Mouse (Mus musculus): ENCODE measurements around the gene Gm18596. TPM values are rescaled to one million over a fixed set of nuclear protein-coding genes. Genes with fewer than 3 reads are reported as not detected.

The Gm18596 gene
- not detected for polyA plus RNA-seq (2014; fragmentation: Illumina TruSeq; extraction: RNeasy Lipid Tissue Mini Kit (QIAGEN cat#74804); ENCODE audit: low read depth, low replicate concordance)

DNA sequence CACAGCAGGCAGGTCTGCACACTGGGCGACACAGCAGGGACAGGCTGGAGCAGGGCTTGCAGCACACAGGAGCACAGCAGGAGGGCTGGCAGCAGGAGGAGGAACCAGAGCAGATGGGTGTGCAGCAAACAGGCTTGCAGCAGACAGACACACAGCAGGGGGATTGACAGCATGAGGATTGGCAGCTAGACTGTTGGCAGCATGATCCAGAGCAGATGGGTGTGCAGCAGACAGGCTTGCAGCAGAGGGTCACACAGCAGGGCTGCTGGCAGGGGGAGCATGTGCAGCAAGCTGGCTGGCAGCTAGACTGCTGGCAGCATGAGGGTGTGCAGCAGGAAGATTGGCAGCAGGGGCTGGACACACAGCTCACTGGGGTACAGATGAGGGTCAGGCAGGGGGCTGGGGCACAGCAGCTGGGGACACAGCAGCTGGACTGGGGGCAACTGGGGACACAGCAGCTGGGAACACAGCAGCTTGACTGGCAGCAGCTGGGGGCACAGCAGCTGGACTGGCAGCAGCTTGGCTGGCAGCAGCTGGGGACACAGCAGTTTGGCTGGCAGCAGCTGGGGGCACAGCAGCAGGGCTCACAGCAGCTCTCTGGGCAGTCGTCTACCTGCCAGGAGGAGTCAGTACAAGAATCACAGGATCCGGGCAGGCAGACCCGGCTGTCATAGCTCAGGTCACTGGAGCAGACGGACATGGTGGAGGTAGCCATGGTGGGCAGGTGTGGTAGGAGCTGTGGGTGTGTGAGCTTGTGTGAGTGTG is at the start of gene Gm18596:
Gene Gm18596, minus strand, starts transcription at position 715 of the 765 bp plus-strand sequence.

DNA sequence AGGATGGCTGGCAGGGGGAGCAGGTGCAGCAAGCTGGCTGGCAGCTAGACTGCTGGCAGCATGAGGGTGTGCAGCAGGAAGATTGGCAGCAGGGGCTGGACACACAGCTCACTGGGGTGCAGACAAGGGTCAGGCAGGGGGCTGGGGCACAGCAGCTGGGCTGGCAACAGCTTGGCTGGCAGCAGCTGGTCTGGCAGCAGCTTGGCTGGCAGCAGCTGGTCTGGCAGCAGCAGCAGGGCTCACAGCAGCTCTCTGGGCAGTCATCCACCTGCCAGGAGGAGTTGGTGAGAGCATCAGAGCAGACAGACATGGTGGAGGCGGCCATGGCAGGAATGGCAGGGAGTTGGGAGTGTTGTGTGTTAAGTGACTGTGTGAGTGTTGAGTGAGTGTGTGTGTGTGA is 45.4 kb upstream of the Gm18596 start, which contains the start of gene Gm7137:
Gene Gm7137, minus strand, starts transcription at position 325 of the 400 bp plus-strand sequence.

DNA sequence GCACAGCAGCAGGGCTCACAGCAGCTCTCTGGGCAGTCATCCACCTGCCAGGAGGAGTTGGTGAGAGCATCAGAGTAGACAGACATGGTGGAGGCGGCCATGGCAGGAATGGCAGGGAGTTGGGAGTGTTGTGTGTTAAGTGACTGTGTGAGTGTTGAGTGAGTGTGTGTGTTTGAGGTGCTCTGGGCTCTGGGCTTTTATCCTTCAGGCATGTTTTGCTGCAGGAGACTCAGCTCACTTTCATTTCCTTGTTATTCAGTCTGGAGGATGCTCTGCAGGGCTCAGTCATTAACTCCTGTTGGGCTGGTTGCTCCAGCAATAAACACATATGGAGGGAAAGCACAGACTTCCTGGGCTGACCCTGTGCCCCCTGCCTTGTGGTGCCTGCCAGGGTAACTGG is 40.0 kb upstream of the Gm18596 start, which contains the start of gene Gm3250:
Gene Gm3250, minus strand, starts transcription at position 101 of the 400 bp plus-strand sequence.

GRCm38 (mm10) chr10:77776844-77777243 is 34.4 kb upstream of the Gm18596 start, which contains the start of gene Gm7138:
TSS of gene Gm7138 (minus strand) at chr10:77776944.

GRCm38 (mm10) chr10:77771225-77771624 is 28.8 kb upstream of the Gm18596 start, which contains the start of gene Gm3238:
TSS of gene Gm3238 (minus strand) at chr10:77771325.

GRCm38 (mm10) chr10:77759582-77759981 is 17.1 kb upstream of the Gm18596 start, which contains the start of gene Gm3233:
TSS of gene Gm3233 (minus strand) at chr10:77759682.

DNA sequence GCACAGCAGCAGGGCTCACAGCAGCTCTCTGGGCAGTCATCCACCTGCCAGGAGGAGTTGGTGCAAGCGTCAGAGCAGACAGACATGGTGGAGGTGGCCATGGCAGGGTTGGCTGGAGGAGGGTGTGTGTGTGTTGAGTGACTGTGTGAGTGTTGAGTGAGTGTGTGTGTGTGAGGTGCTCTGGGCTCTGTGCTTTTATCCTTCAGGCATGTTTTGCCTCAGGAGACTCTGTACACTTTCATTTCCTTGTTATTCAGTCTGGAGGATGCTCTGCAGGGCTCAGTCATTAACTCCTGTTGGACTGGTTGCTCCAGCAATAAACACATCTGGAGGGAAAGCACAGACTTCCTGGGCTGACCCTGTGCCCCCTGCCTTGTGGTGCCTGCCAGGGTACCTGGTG is 8.8 kb upstream of the Gm18596 start, which contains the start of gene Gm9736:
Gene Gm9736, minus strand, starts transcription at position 101 of the 400 bp plus-strand sequence.

GRCm38 (mm10) chr10:77726186-77726585 is 16.3 kb downstream of the Gm18596 start, which contains the start of gene Gm10100:
TSS of gene Gm10100 (plus strand) at chr10:77726486.

GRCm38 (mm10) chr10:77720299-77720698 is 22.1 kb downstream of the Gm18596 start, which contains the start of gene Krtap12-1:
TSS of gene Krtap12-1 (plus strand) at chr10:77720599.

GRCm38 (mm10) chr10:77715507-77715906 is 26.9 kb downstream of the Gm18596 start, which contains the start of gene Gm10142:
TSS of gene Gm10142 (plus strand) at chr10:77715807.

GRCm38 (mm10) chr10:77711157-77711556 is 31.3 kb downstream of the Gm18596 start, which contains the start of gene Gm10024:
TSS of gene Gm10024 (plus strand) at chr10:77711457.

DNA sequence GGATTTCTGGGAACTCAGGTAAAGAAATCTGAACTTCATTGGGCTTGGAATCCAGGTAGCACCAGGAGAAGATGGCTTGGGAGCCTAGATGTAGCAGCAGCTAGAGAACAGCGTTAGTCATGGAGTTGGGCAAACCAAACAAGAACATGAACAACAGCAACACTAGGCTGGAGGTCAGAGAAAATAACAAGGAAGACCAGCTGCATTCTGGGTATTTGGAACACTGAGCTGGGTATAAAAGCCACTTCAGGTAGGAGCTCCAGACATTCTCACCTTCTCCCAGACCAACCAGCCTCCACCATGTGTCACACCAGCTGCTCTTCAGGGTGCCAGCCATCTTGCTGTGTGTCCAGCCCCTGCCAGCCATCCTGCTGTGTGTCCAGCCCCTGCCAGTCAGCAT is 36.1 kb downstream of the Gm18596 start, which contains the start of gene Gm10272:
Gene Gm10272, plus strand, starts transcription at position 301 of the 400 bp plus-strand sequence.

DNA sequence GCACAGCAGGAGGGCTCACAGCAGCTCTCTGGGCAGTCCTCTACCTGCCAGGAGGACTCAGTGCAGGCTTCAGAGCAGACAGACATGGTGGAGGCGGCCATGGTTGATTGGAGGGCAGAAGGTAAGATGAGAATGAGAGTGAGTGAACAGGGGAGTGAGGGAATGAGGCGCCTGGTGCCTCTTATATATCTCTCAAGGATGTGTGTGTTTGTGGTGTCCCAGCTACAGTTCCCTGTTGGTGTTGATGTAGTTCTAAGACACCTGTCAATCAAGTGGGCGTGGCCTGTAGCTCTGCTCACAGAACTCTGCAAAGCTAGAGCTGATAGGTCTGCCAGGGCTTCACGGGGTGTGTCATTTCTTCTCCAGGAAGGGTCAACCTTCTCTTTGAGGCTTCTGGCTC is 45.3 kb downstream of the Gm18596 start, which contains the start of gene Gm9508:
Gene Gm9508, minus strand, starts transcription at position 101 of the 400 bp plus-strand sequence.

Other genes with a start within 250 kb of the Gm18596 start
- 18.3 TPM for gene Fam207a, start 226.9 kb downstream of the Gm18596 start, polyA plus RNA-seq (2014; fragmentation: Illumina TruSeq; extraction: RNeasy Lipid Tissue Mini Kit (QIAGEN cat#74804); ENCODE audit: low read depth, low replicate concordance)
- 21.2 TPM for gene Itgb2, start 212.4 kb downstream of the Gm18596 start, polyA plus RNA-seq (2014; fragmentation: Illumina TruSeq; extraction: RNeasy Lipid Tissue Mini Kit (QIAGEN cat#74804); ENCODE audit: low read depth, low replicate concordance)
- 176 TPM for gene Pttg1ip, start 160.9 kb downstream of the Gm18596 start, polyA plus RNA-seq (2014; fragmentation: Illumina TruSeq; extraction: RNeasy Lipid Tissue Mini Kit (QIAGEN cat#74804); ENCODE audit: low read depth, low replicate concordance)
- gene Sumo3, start 136.5 kb downstream of the Gm18596 start, polyA plus RNA-seq (2014; fragmentation: Illumina TruSeq; extraction: RNeasy Lipid Tissue Mini Kit (QIAGEN cat#74804); ENCODE audit: low read depth, low replicate concordance), result 138 TPM
- 3.7 TPM for gene Gm49325, start 136.4 kb downstream of the Gm18596 start, polyA plus RNA-seq (2014; fragmentation: Illumina TruSeq; extraction: RNeasy Lipid Tissue Mini Kit (QIAGEN cat#74804); ENCODE audit: low read depth, low replicate concordance)
- 41.8 TPM for gene Ube2g2, start 120.4 kb downstream of the Gm18596 start, polyA plus RNA-seq (2014; fragmentation: Illumina TruSeq; extraction: RNeasy Lipid Tissue Mini Kit (QIAGEN cat#74804); ENCODE audit: low read depth, low replicate concordance)
- 0.27 TPM for gene Tspear, start 56.1 kb downstream of the Gm18596 start, polyA plus RNA-seq (2014; fragmentation: Illumina TruSeq; extraction: RNeasy Lipid Tissue Mini Kit (QIAGEN cat#74804); ENCODE audit: low read depth, low replicate concordance)
- not detected for gene Gm19402, start 51.9 kb downstream of the Gm18596 start, polyA plus RNA-seq (2014; fragmentation: Illumina TruSeq; extraction: RNeasy Lipid Tissue Mini Kit (QIAGEN cat#74804); ENCODE audit: low read depth, low replicate concordance)
- gene Gm9508, start 45.4 kb downstream of the Gm18596 start, polyA plus RNA-seq (2014; fragmentation: Illumina TruSeq; extraction: RNeasy Lipid Tissue Mini Kit (QIAGEN cat#74804); ENCODE audit: low read depth, low replicate concordance), result not detected
- not detected for gene Gm10272, start 36.0 kb downstream of the Gm18596 start, polyA plus RNA-seq (2014; fragmentation: Illumina TruSeq; extraction: RNeasy Lipid Tissue Mini Kit (QIAGEN cat#74804); ENCODE audit: low read depth, low replicate concordance)
- gene Gm10024, start 31.2 kb downstream of the Gm18596 start, polyA plus RNA-seq (2014; fragmentation: Illumina TruSeq; extraction: RNeasy Lipid Tissue Mini Kit (QIAGEN cat#74804); ENCODE audit: low read depth, low replicate concordance), result not detected
- not detected for gene Gm10142, start 26.8 kb downstream of the Gm18596 start, polyA plus RNA-seq (2014; fragmentation: Illumina TruSeq; extraction: RNeasy Lipid Tissue Mini Kit (QIAGEN cat#74804); ENCODE audit: low read depth, low replicate concordance)
- not detected for gene Krtap12-1, start 22.0 kb downstream of the Gm18596 start, polyA plus RNA-seq (2014; fragmentation: Illumina TruSeq; extraction: RNeasy Lipid Tissue Mini Kit (QIAGEN cat#74804); ENCODE audit: low read depth, low replicate concordance)
- not detected for gene Gm10100, start 16.2 kb downstream of the Gm18596 start, polyA plus RNA-seq (2014; fragmentation: Illumina TruSeq; extraction: RNeasy Lipid Tissue Mini Kit (QIAGEN cat#74804); ENCODE audit: low read depth, low replicate concordance)
- gene Gm9736, start 8.7 kb upstream of the Gm18596 start, polyA plus RNA-seq (2014; fragmentation: Illumina TruSeq; extraction: RNeasy Lipid Tissue Mini Kit (QIAGEN cat#74804); ENCODE audit: low read depth, low replicate concordance), result not detected
- not detected for gene Gm3233, start 17.0 kb upstream of the Gm18596 start, polyA plus RNA-seq (2014; fragmentation: Illumina TruSeq; extraction: RNeasy Lipid Tissue Mini Kit (QIAGEN cat#74804); ENCODE audit: low read depth, low replicate concordance)
- not detected for gene Gm3238, start 28.7 kb upstream of the Gm18596 start, polyA plus RNA-seq (2014; fragmentation: Illumina TruSeq; extraction: RNeasy Lipid Tissue Mini Kit (QIAGEN cat#74804); ENCODE audit: low read depth, low replicate concordance)
- gene Gm7138, start 34.3 kb upstream of the Gm18596 start, polyA plus RNA-seq (2014; fragmentation: Illumina TruSeq; extraction: RNeasy Lipid Tissue Mini Kit (QIAGEN cat#74804); ENCODE audit: low read depth, low replicate concordance), result not detected
- not detected for gene Gm3250, start 39.9 kb upstream of the Gm18596 start, polyA plus RNA-seq (2014; fragmentation: Illumina TruSeq; extraction: RNeasy Lipid Tissue Mini Kit (QIAGEN cat#74804); ENCODE audit: low read depth, low replicate concordance)
- not detected for gene Gm7137, start 45.6 kb upstream of the Gm18596 start, polyA plus RNA-seq (2014; fragmentation: Illumina TruSeq; extraction: RNeasy Lipid Tissue Mini Kit (QIAGEN cat#74804); ENCODE audit: low read depth, low replicate concordance)
- not detected for gene Gm9639, start 52.4 kb upstream of the Gm18596 start, polyA plus RNA-seq (2014; fragmentation: Illumina TruSeq; extraction: RNeasy Lipid Tissue Mini Kit (QIAGEN cat#74804); ENCODE audit: low read depth, low replicate concordance)
- not detected for gene Gm19668, start 56.5 kb upstream of the Gm18596 start, polyA plus RNA-seq (2014; fragmentation: Illumina TruSeq; extraction: RNeasy Lipid Tissue Mini Kit (QIAGEN cat#74804); ENCODE audit: low read depth, low replicate concordance)
- gene Gm9507, start 69.2 kb upstream of the Gm18596 start, polyA plus RNA-seq (2014; fragmentation: Illumina TruSeq; extraction: RNeasy Lipid Tissue Mini Kit (QIAGEN cat#74804); ENCODE audit: low read depth, low replicate concordance), result not detected
- gene Gm2696, start 72.0 kb upstream of the Gm18596 start, polyA plus RNA-seq (2014; fragmentation: Illumina TruSeq; extraction: RNeasy Lipid Tissue Mini Kit (QIAGEN cat#74804); ENCODE audit: low read depth, low replicate concordance), result not detected
- not detected for gene Krtap10-4, start 84.5 kb upstream of the Gm18596 start, polyA plus RNA-seq (2014; fragmentation: Illumina TruSeq; extraction: RNeasy Lipid Tissue Mini Kit (QIAGEN cat#74804); ENCODE audit: low read depth, low replicate concordance)
- gene Krtap10-10, start 93.3 kb upstream of the Gm18596 start, polyA plus RNA-seq (2014; fragmentation: Illumina TruSeq; extraction: RNeasy Lipid Tissue Mini Kit (QIAGEN cat#74804); ENCODE audit: low read depth, low replicate concordance), result not detected
- not detected for gene Gm36176, start 104.2 kb upstream of the Gm18596 start, polyA plus RNA-seq (2014; fragmentation: Illumina TruSeq; extraction: RNeasy Lipid Tissue Mini Kit (QIAGEN cat#74804); ENCODE audit: low read depth, low replicate concordance)
- not detected for gene Gm10318, start 110.2 kb upstream of the Gm18596 start, polyA plus RNA-seq (2014; fragmentation: Illumina TruSeq; extraction: RNeasy Lipid Tissue Mini Kit (QIAGEN cat#74804); ENCODE audit: low read depth, low replicate concordance)
- not detected for gene Gm3285, start 119.3 kb upstream of the Gm18596 start, polyA plus RNA-seq (2014; fragmentation: Illumina TruSeq; extraction: RNeasy Lipid Tissue Mini Kit (QIAGEN cat#74804); ENCODE audit: low read depth, low replicate concordance)
- 3.8 TPM for gene Lrrc3, start 159.9 kb upstream of the Gm18596 start, polyA plus RNA-seq (2014; fragmentation: Illumina TruSeq; extraction: RNeasy Lipid Tissue Mini Kit (QIAGEN cat#74804); ENCODE audit: low read depth, low replicate concordance)
- 1.5 TPM for gene Trpm2, start 227.9 kb upstream of the Gm18596 start, polyA plus RNA-seq (2014; fragmentation: Illumina TruSeq; extraction: RNeasy Lipid Tissue Mini Kit (QIAGEN cat#74804); ENCODE audit: low read depth, low replicate concordance)
- gene 1810043G02Rik, start 235.9 kb upstream of the Gm18596 start, polyA plus RNA-seq (2014; fragmentation: Illumina TruSeq; extraction: RNeasy Lipid Tissue Mini Kit (QIAGEN cat#74804); ENCODE audit: low read depth, low replicate concordance), result 20.0 TPM